Mouse (Mus musculus): ENCODE data around the gene Castor1. TPM values are rescaled to one million over a fixed set of nuclear protein-coding genes. Genes with fewer than 3 reads are reported as not detected.
A peak's percentile ranks its signal among the peaks of the same experiment; 100 is the strongest.

Castor1 gene
- total RNA-seq, 2 experiments from 2014 or later = 3.8 to 7.4 TPM

- intact Hi-C loops (cut with DNase I) = no loop called here
- DNase-seq (ENCODE audit: low spot score) = no peak
These were observed 34.9 kb downstream of the Castor1 start for GRCm38 (mm10) chr11:4252886-4253285.

GRCm38 (mm10) chr11:4256846-4257607 lies 39.0 kb downstream of the Castor1 start, which contains the start of gene Lif:
Gene Lif (plus strand): TSS chr11:4257557.
- DNase-seq (ENCODE audit: low spot score) = no peak
- intact Hi-C loops (cut with DNase I) = loop anchor here (5.0 kb wide), 1 partner anchor 70 kb away; no protein-coding TSS in a partner anchor

- no peak for DNase-seq (ENCODE audit: low spot score)
- intact Hi-C loops (cut with DNase I) = loop anchor here (1.0 to 5.0 kb wide), 3 partner anchors 70 to 165 kb away; partner anchors contain the start of gene Rnf215
These were observed 39.7 kb downstream of the Castor1 start for GRCm38 (mm10) chr11:4257756-4258155.

GRCm38 (mm10) chr11:4258657-4259082 lies 40.6 kb downstream of the Castor1 start:
- DNase-seq (ENCODE audit: low spot score) = peak; percentile 62
- intact Hi-C loops (cut with DNase I) = loop anchor here (1.0 to 5.0 kb wide), 4 partner anchors 38 to 164 kb away; partner anchors contain the start of gene Rnf215

GRCm38 (mm10) chr11:4260463-4261187 lies 42.6 kb downstream of the Castor1 start:
- no peak for DNase-seq (ENCODE audit: low spot score)
- intact Hi-C loops (cut with DNase I) = no loop called here

- intact Hi-C loops (cut with DNase I) = no loop called here
These were observed 43.1 kb downstream of the Castor1 start for GRCm38 (mm10) chr11:4261188-4261494.

GRCm38 (mm10) chr11:4261969-4262368 lies 43.9 kb downstream of the Castor1 start:
- intact Hi-C loops (cut with DNase I) = no loop called here
- DNase-seq (ENCODE audit: low spot score) = no peak

More at GRCm38 (mm10) chr11:4261188-4261494, 43.1 kb downstream of the Castor1 start:
- no peak for DNase-seq (ENCODE audit: low spot score)

- intact Hi-C loops (cut with DNase I) = no loop called here
- no peak for DNase-seq (ENCODE audit: low spot score)
These were observed 44.8 kb downstream of the Castor1 start for GRCm38 (mm10) chr11:4262847-4263246.

GRCm38 (mm10) chr11:4263296-4263695 lies 45.3 kb downstream of the Castor1 start:
- intact Hi-C loops (cut with DNase I) = no loop called here
- DNase-seq (ENCODE audit: low spot score) = no peak

GRCm38 (mm10) chr11:4264066-4264465 lies 46.0 kb downstream of the Castor1 start:
- intact Hi-C loops (cut with DNase I) = no loop called here
- peak; percentile 67 for DNase-seq (ENCODE audit: low spot score)

- intact Hi-C loops (cut with DNase I) = loop anchor here (5.0 kb wide), 1 partner anchor 41 kb away; no protein-coding TSS in a partner anchor
- DNase-seq (ENCODE audit: low spot score) = peak; percentile 37
These were observed 48.5 kb downstream of the Castor1 start for GRCm38 (mm10) chr11:4266271-4267201.

- no peak for DNase-seq (ENCODE audit: low spot score)
- intact Hi-C loops (cut with DNase I) = loop anchor here (5.0 kb wide), 1 partner anchor 40 kb away; no protein-coding TSS in a partner anchor
These were observed 49.2 kb downstream of the Castor1 start for GRCm38 (mm10) chr11:4267202-4267578.

- no peak for DNase-seq (ENCODE audit: low spot score)
- intact Hi-C loops (cut with DNase I) = loop anchor here (5.0 kb wide), 1 partner anchor 39 kb away; no protein-coding TSS in a partner anchor
These were observed 50.5 kb downstream of the Castor1 start for GRCm38 (mm10) chr11:4268500-4268899.

- peak; percentile 67 for DNase-seq (ENCODE audit: low spot score)
- intact Hi-C loops (cut with DNase I) = no loop called here
These were observed 52.9 kb downstream of the Castor1 start for GRCm38 (mm10) chr11:4270744-4271459.

- no peak for DNase-seq (ENCODE audit: low spot score)
- intact Hi-C loops (cut with DNase I) = no loop called here
These were observed 53.5 kb downstream of the Castor1 start for GRCm38 (mm10) chr11:4271544-4271943.
